Mouse (Mus musculus) adrenal gland, postnatal 0 days (tissue): ENCODE measurements around the gene Cdc16. TPM values are rescaled to one million over a fixed set of nuclear protein-coding genes. Genes with fewer than 3 reads are reported as not detected.

ENCODE experiments used
- polyA plus RNA-seq: library from polyadenylated mRNA; unstranded; fragments of >200 nt; fragmentation: Nextera tagmentation; extraction: Ambion mirVana; gene quantifications from 2 replicates; pipeline ENCODE4 v1.2.1, GENCODE M21; 2015

Cdc16 gene
- polyA plus RNA-seq = 92.3 and 95.3 TPM in 2 replicates

DNA sequence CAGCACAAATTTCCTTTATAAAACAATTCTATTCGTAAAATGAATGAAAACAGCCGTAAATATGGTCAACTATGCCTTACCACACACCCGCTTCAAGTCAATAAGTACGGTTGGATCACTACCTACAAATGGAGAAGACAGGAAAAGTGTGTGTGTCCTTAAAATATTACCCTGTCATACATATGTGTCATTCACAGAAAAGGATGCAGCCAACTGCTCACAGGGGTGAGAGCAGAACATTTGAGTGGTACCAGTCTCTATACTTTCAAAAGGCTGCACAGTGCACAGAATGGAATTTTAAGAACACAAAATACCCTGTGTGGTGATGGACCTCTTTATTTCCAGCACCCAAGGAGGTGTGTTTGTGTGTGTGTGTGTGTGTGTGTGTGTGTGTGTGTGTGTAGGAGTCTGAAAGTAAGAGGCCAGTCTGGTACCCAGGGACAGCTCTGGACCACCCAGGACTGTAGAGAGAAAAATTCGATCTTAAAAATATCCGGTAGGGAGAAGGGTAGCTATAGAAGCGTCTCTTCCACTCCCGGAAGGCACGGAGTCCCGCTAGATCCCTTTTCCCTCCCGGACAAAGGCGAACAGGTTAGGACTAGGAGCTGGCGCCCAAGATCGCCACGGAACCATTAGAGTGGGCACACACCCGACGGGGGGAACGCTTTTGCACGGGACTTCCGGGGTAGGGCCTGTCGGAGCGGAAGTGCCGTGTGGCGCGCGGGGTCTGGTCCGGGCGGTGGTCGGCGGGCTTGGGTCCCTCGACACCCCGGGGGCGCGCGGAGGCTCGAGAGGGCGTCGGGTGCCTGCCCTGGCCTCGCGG lies at the start of gene Cdc16:
Gene Cdc16, plus strand, starts transcription at position 695 of the 823 bp plus-strand sequence.

GRCm38 (mm10) chr8:13785250-13785763 lies 27.8 kb downstream of the Cdc16 start, which contains the start of gene Upf3a:
Gene Upf3a (plus strand): TSS chr8:13785615.

Other genes with a start within 250 kb of the Cdc16 start
- not detected in 2 replicates for gene 1700029H14Rik, start 195.2 kb upstream of the Cdc16 start, polyA plus RNA-seq
- 13.3 and 20.5 TPM in 2 replicates for gene Rasa3, start 80.1 kb upstream of the Cdc16 start, polyA plus RNA-seq
- gene Cfap97d2, start 51.8 kb upstream of the Cdc16 start, polyA plus RNA-seq = 0.30 and 1.0 TPM in 2 replicates
- gene Upf3a, start 27.9 kb downstream of the Cdc16 start, polyA plus RNA-seq = 30.0 and 38.7 TPM in 2 replicates
- gene AF366264, start 80.7 kb downstream of the Cdc16 start, polyA plus RNA-seq = not detected in 2 replicates
- gene Champ1, start 112.0 kb downstream of the Cdc16 start, polyA plus RNA-seq = 12.6 and 15.4 TPM in 2 replicates
- 45.1 and 61.6 TPM in 2 replicates for gene Coprs, start 132.6 kb downstream of the Cdc16 start, polyA plus RNA-seq